Mouse (Mus musculus) induced T-regulatory cell, adult 2 months (primary cell): ENCODE results near the gene Treh.
A peak's percentile ranks its signal among the peaks of the same experiment; 100 is the strongest.

Source experiments
- DNase-seq: peaks from one replicate; pipeline ENCODE4 v3.0.0-alpha.2; 2012; ENCODE audit warnings: low read depth

Treh gene

DNA sequence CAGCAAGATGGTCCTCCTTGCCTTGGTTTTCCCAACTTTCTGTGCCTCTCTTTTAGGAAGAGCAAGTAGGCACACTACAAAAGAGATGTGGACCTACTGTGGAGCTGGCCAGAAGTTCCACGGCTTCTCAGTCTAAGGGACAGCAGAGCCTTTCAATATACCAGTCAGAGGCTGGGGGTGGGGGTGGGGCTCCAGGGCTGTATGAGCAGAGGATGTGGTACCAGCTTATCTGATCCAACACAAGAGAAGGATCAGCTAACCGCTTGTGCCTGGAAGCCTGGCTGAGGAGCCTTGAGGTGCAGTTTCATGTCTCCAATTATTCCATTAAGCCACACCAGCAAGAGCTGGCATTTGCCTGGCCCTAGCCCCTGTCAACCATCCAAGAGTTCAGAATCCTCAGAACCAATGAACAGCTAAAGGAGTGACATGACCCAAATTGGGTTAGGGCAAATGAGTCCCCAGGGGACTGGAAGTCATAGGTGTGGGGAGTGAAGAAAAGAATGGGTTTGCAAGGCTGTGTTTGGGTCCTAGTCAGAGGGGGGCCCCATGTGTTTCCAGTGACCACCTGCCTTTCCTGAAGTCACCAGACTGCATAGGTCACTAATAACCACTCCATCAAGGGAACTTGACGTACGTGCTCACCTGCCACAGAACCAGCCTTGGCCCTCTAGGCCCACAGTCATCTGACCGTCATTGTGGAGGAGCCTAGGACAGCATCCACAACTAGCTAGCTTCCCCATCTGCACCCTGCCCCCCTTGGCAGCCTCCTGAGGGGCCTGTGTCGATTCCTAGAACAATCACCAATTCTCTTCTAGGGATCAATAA lies 44.2 kb downstream of the Treh start:
- peak; percentile 83 for DNase-seq

DNA sequence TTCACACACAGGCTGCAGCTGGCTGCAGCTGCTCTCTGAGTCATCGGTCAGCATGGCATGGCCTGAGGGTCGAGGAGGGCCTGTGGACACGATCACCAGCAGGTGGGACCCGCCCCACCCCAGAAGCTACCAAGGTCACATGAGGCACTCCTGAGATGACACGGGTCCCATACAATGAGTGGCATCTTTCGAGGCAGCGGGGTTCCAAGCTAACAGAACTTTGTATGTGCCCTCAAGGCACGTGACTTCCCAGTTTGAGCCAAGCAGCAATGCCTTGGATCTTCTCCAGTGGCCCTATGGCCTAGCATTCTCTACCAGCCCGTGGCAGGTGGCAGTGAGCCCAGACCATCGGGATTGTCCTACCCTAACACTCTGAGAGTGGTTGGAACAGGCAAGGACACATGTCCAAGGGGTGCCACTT lies 44.8 kb downstream of the Treh start:
- no peak for DNase-seq

DNA sequence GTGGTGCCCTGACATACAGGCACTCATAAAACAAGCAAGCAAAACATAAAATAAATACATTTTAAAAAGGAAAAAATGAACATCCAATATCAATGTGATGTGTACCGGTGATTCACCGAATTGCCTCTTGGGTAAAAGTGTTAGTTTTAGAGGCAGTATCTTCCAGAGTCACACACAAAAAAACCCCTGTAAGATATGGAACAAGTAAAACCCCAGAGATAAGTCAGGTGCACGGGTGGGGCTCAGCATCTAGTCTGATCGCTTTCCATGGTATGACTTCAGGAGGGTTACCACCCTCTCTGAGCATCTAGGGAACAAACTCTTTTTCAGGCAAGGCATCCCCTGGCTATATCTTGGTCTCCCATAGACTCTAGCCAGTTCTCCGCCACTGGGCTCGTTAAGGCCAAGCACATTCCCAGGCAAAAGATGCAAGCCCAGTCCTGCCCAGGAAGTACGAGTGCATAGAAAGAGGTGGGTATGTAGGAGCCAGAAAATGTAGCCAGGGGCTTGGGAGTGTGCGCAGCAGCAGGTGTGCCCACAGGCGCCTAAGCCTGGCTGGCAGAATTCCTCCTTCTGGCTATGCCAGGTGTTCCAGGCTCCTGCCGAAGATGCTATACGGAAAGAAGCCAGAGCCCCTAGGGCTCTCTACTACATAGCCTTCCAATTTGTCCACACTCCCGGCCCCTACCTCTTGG lies 46.1 kb downstream of the Treh start:
- peak; percentile 26 for DNase-seq

DNA sequence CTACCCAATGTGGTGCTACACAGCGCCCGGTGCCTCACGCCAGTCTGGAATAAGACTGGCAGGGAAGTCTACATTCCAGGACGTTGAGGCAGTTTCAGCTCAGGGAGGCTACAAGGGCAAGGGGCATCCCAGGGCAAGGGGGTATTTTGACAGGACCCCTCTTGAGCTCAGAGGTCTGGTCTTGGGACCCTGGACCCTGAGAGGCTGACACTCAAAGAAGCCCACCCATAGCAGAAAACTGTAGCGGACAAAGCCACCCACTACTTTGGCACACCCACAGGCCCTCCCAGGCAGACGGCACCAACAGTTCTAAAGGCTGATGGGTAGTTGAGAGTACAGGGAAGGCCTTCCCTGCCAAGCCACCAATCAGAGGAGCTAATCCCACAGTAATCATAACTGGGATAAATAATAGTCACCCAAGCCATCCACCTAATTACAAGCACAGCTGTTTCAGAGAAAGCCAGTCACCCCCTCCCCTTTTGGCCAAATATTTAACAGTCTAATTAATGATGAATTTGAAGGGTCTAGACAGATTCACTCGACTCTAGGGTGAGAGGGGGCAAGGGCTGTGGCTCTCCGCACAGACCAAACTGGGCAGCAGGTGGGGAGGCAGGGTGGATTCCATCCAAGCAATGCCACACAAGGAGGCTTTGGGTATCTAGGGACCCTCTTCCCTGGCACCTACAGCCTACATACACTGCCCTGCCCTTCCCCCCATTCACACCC lies 46.8 kb downstream of the Treh start:
- no peak for DNase-seq

DNA sequence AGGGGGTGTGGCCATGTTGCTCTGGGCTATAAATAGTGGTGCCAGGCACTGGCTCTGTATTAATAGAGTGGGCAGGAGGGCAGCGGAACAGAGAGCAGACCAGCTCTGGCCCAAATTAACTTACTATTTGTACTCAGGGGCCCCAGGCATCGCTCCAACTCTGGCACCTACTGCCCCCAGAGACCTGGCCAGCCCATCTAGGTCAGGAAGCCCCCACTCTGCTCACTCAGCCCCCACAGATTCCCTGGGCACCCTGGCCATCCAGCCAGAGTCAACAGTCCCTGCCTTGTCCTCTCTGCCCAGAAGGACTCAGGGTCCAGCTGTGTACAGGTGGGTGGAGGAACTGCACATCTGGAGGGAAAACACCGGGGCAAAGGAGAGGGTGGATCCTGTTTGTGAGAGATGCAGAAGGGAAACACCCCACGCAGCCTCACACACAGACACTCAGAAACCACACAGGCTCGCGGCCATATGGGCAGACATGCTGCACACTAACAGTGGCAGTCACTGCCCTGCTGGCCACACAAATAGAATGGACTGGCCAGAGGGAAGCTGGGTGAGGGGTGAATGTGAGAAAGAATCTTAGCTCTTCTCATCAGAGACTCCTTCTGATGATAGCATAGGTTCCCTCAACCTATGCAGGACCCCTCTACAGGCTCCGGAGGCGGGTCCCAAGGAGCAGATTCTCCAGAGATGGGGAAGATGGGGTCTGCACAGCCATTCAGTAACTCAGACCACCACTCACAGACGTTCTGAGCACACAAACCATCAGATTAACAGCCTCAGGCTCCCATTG lies 47.5 kb downstream of the Treh start:
- DNase-seq = peak; percentile 63

DNA sequence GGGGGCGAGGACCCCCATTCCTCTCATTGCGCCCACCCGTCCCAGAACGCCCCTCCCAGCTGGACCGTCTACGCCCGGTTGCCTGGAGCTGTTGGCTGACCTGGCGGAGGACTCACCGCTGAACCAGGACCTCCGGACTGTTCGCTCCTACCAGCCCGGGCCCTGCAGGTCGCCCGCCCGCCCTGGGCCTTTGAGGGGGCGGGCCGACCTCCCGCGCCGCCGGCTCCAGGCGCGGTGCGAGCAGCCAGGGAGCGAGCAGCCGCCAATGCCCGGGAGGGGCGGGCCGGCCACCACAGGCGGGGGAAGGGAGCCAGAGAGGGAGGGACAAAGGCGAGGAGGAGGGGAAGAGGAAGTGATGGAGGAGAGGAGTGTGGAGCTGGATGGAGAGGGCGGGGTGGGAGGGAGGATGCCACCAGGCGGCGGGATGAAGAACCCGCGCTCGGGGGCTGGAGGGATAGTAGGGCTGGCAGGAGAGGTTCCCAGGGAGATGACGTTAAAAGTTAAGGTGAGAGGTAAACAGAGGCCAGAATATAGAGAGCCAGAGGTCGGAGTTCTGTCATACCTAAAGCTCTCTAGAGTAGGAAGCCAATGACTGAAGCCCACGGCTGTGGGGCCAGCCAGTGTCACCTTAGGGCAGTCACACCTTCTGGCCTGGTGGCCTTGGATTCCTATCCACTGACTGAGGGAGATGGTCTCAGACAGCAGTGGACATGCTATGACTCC lies 48.3 kb downstream of the Treh start:
- DNase-seq = peak; percentile 77

DNA sequence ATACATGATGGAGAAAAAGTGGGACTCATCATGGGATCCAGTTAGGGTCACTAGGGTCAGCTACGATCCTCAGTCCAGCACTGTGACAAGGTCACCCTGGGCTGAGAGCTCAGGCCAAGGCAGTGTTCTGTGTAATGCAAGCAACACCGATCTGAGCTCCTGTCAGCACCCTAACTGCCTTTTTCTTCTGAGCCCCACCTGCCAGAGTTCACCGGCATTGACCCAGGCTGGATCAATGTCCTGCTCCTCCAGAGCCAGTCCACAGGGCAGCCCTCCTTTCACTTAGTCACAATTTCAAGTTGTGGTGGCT lies 48.8 kb downstream of the Treh start:
- no peak for DNase-seq

DNA sequence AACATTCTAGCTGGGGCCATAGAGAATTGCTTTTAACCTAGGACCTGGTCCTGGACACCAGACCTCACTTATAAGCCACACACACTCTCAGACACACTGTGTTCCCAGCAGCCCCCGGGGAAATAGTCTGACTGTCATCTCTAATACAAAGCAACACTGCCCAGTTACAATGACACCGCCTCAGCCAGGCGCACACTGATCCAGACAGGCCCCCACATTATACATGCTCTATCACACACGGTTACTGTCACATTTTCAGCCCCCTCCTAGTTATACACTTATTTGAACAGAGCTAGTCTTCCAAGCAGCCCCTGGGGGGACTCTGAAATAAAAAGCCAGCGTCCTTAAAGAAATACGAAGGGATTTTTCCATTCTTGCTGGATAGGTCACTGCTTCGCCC lies 49.5 kb downstream of the Treh start:
- DNase-seq = no peak

DNA sequence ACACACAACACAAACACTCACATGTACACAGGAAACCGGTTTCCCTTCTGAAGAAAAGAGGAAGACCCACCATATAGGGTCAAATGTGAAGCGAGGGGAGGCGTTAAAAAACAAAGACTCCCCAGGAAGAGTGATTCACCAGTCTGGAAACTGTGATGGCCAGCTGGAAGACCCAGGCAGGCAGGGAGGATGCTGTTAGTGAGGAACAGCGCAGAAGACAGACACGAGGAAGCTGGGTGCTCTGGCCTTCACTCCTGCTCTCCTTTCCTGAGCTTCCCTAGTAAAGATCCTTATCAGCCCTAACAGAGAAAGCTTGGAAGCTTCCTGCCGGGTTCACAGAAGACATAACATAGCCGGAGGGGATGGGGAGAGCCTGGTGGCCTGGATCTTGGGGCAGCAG lies 50.0 kb downstream of the Treh start:
- peak; percentile 26 for DNase-seq

DNA sequence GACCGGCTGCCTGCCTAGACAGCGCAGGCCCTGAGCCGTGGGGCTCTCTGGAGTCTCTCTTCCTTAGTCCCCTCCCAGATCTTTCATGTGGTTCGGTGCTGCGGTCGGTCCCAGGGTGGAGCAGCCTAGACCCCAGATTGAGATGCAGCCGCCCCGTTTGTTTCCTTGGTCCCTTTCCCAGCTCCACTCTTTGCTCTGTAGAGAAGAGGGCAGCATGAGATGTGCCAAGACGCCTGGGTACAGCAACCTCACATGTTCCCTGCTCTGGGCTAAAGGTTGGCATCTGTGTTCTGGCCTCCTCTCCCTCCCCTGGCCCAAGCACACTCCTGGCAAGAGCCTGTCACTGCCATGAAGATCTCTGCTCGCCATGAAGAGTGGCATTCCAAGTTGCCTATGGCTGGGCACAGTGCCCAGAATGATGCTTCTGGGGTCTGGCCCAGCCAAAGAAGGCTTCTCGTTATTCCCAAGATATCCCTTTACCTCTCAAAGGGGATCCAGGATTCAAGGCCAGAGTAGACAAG lies 50.5 kb downstream of the Treh start:
- peak; percentile 34 for DNase-seq

DNA sequence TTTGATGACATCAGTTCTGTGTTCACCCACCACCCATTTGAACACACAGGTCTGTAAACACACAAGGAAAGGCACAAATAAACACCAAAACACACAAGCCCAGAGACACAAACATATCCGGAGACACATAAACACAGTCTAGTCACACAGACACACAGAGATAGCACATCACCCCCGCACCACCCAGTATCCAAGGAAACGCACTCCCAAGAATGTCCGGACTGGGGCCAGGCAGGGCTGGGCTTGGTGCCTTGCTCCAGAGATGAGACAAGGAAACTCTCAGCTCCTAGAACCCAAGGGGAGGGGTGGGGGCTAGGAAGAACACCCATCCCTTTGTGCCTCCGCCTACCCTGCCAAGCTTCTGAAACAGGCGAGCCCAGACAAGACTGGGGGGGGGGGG lies 51.2 kb downstream of the Treh start:
- DNase-seq = no peak

DNA sequence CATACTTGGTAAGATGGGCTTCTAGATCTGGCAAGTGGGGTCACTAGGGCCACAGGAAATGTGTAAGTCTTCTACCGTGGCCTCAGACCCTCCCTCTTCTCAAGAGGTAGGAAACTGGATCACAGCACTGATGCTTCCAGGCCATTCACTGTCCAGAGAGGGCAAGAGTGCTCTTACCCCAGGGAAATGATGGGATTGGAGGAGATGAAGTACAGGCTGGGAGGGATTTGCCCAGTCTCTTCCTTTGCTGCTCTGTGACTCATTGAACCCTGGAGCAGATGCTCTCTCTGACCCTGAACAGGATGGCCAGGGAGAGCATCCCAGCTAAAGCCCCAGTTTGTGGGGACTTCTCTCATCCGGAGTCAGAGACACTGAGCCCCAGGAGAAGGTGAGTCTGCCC lies 51.6 kb downstream of the Treh start:
- no peak for DNase-seq

DNA sequence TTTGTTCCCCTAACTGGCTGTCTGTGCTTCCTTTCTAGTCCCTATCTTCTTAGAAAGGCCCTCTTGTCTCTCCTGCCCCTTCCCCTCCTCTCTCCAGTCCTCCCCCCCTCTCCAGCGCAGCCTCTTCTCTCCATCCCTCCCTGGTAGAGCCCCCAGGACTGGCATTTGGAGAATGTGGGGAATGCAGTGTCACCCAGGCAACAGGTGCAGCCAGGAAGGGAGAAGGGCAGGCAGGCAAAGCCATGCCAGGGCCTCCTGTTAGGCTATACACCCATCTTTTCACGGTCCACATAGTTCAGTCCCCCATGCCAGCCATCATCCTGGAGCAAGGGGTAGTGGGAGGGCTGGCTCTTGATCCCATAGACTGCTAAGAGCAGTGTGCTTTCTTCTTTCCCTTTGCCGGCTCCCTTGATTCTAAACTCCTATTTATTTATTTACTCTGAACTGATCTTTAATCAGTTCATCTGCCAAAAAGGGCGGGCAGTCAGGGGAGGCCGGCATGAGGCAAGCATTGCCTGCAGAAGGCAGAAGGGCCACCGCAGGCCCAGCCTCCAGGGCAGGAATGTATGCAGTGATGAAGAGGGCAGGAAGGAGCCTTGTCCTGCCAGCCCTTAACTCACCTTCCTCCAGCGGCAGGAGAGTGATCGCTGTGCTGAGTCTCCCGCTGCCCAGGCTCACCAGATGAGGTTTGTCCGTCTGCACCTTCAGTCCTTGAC lies 53.6 kb downstream of the Treh start:
- no peak for DNase-seq

DNA sequence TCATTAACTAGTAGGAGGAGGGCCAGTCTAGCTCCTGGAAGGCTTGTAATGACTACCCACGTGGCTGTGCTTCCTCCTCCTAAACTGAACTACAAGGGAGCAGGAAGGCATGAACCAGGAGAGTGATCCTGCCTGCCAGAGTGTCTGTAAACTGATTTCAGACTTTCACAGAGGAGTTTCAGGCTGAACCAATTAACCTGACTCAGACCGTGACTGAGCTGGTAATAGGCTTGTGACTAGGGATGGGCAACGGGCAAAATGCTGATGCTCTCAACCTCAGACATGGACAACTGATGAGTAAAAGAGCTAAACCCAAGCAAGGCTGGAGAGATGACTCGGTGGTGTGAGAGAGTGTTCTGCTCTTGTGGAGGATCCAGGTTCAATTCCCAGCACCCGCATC lies 54.4 kb downstream of the Treh start:
- DNase-seq = no peak

DNA sequence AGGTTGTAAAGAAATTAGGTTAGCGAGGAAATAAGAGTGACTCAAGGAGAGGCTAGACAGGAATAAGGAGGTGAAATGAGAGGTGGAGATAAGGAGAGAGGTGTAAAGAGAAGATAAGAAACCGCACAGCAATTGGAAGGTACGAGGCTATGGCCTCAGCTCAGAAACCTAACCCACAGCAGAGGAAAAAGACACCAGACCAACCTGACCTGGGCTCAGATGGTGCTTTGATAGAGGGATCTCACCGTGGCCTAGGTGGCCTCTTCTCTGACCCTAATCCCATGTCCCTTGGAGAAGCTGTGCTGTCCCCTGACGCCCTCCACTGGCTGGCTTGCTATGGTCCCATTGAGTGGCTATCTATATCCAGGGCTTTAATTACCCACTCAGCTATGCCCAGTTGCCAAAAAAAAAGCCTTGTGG lies 59.1 kb downstream of the Treh start:
- DNase-seq = peak; percentile 29

DNA sequence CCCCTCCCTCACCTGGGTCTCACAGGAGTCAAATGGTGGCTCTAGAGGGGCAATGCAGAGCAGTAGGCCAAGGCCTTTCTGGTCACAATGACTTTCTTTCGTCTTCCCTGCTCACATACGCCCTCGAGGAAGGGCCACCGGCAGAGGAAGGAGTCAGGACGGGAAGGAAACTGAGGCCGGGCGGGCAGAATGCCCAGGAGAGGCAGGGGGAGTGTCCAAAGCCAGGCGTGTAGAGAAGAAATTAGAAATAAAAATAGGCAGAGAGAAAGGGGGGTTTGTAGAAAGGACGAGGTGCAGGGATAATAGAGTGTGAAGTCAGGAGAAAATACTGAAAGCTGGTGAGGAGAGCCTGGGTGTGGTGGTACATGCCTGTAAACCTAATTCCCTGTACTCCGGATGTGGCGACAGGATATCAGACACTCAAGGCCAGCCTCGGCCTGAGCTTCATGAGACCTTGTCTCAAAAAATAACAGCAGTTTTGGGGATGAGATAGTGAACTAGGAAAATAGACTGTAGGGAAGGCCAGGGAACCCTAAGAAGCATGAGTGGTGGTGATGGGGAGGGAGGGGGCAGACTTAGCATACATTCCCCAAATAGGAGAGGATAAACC lies 60.0 kb downstream of the Treh start:
- DNase-seq = no peak

DNA sequence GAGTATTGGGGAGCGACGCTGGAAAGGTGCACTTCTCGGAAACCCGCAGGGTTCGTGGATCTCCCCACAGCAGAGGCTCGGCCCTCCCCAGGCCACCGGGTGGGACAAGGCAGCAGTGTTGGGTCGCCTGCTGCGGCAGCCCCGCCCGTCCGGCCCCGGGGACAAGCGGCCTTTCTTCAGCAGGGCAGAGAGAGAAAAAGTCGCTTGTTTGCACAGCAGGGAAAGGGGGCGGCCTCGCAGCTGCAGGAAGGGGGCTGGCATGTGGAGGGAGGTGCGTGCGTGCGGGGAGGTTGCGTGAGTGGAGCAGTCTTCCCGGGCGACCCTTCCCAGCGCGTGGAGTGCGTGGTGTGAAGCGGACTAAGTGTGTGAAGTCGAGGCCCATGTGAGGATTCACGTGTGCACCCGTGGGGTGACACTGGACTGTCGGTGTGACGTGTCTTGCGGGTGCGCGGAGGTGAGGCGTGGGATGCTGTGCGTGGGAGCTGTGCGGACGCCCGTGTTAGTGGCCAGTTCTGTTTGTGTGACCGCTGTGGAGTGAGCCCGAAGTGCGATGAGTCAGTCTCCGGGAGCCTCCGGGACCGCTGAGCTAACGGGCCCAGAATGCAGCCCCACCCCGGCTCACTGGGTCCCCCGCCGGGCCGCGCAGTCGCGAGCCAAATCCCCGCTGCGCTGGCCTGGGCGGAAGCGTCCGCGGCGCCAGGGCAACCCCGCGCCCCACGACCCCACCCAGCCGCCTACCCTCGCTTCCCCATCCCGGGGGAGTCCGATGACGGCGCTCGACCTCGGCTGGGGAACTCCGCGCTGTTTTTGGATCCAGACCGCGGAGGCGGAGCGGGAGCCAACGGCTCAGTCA lies 60.9 kb downstream of the Treh start:
- peak; percentile 74 for DNase-seq

DNA sequence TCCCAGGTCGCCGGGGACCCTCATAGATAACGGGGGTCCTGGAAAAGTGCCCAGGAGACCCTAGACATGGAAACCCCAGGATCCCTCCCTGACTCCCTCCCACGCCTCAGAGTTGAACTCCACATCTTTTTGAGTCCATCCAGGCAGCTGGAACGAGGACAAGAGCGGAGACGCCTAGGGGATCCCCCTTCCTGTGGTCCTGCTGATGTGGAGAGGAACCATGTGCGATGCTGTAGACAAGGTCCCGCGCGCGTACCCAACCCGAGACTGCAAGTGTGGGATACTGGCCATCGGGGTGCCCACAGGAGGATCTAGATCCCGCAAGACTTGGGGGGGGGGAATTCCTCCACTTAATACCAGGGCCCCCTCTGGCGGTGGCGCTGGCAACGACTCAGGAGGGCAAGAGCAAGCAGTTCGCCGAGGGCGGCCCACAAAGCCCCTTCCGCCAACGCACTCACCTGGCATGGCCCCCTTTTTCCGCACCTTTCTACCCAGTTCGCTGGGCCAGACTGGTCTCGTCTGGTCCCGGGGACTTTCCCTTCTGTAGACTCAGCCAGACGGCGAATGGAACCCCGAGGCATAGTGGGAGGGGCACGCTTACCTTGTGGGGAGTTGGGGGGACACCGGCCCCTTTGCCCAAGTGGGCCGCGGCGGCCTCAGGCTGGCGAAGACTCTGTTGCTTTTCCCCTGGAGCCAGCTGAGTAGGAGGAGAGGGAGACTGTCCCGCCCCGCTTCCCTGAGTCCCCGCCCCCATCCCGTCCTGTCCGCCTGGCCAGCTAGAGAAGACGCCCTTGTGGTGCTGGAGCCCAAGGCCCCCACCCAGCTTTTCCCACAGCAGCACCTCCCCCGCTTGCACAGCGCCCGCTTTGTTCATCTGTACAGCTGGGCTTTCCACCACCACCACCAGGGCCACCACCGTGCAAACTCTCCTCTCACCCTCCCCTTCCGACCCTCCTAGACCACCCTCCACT lies 61.8 kb downstream of the Treh start, which contains the start of gene Phldb1:
Gene Phldb1, minus strand, starts transcription at position 675 of the 971 bp plus-strand sequence.
- DNase-seq = peak; percentile 83
